Mouse (Mus musculus) erythroid progenitor cell, adult 5-6 weeks (primary cell): ENCODE measurements around the gene Adgrb3. TPM values are rescaled to one million over a fixed set of nuclear protein-coding genes. Genes with fewer than 3 reads are reported as not detected.
"Not testable (repeated sequence)": the region's sequence is repeated elsewhere in the genome, so short reads cannot be mapped to it uniquely, and the experiment has no call there.

Source experiments
- ATAC-seq: replicated peaks from 2 replicates; pipeline ENCODE4 v1.8.0; 2016; ENCODE audit warnings: moderate number of reproducible peaks, mild to moderate bottlenecking, moderate TSS enrichment, inconsistent platforms; ENCODE audit not compliant: poor library complexity, low FRiP score, severe bottlenecking
- total RNA-seq, 2 experiments: library from RNA; stranded (forward) in 1 of 2; stranded (reverse) in 1 of 2; fragments of 150-400 nt in 1 of 2; fragments of 186-747, 209-891 nt in 1 of 2; gene quantifications; 2 replicates each; pipeline versions ENCODE4 v1.2.3 to v1.2.4; 2015 to 2017; ENCODE audit warnings: low replicate concordance in 2 of 2

Gene Adgrb3
- total RNA-seq, 2 experiments from 2014 or later: not detected

GRCm38 (mm10) chr1:25755265-25755664 is 74.2 kb downstream of the Adgrb3 start:
- no peak for ATAC-seq

GRCm38 (mm10) chr1:25754528-25754927 is 75.0 kb downstream of the Adgrb3 start:
- ATAC-seq: no peak

- ATAC-seq: no peak
These were observed 83.9 kb downstream of the Adgrb3 start for GRCm38 (mm10) chr1:25745575-25745974.

GRCm38 (mm10) chr1:25744736-25745135 is 84.8 kb downstream of the Adgrb3 start:
- ATAC-seq: no peak

- ATAC-seq: no peak
These were observed 99.7 kb downstream of the Adgrb3 start for GRCm38 (mm10) chr1:25729844-25730243.

- ATAC-seq: no peak
These were observed 118.0 kb downstream of the Adgrb3 start for GRCm38 (mm10) chr1:25711474-25711873.

GRCm38 (mm10) chr1:25706299-25706698 is 123.2 kb downstream of the Adgrb3 start:
- ATAC-seq: no peak

GRCm38 (mm10) chr1:25698702-25699250 is 130.7 kb downstream of the Adgrb3 start:
- ATAC-seq: no peak

- no peak for ATAC-seq
These were observed 132.3 kb downstream of the Adgrb3 start for GRCm38 (mm10) chr1:25697179-25697578.

GRCm38 (mm10) chr1:25696771-25697170 is 132.7 kb downstream of the Adgrb3 start:
- no peak for ATAC-seq

- ATAC-seq: no peak
These were observed 147.4 kb downstream of the Adgrb3 start for GRCm38 (mm10) chr1:25682118-25682517.

GRCm38 (mm10) chr1:25679656-25680055 is 149.9 kb downstream of the Adgrb3 start:
- ATAC-seq: no peak

- no peak for ATAC-seq
These were observed 176.8 kb downstream of the Adgrb3 start for GRCm38 (mm10) chr1:25652717-25653116.

GRCm38 (mm10) chr1:25644256-25644655 is 185.3 kb downstream of the Adgrb3 start:
- ATAC-seq: no peak

- no peak for ATAC-seq
These were observed 208.0 kb downstream of the Adgrb3 start for GRCm38 (mm10) chr1:25621458-25621857.

- ATAC-seq: no peak
These were observed 212.6 kb downstream of the Adgrb3 start for GRCm38 (mm10) chr1:25616954-25617353.

GRCm38 (mm10) chr1:25610776-25611175 is 218.7 kb downstream of the Adgrb3 start:
- not testable (repeated sequence) for ATAC-seq

- ATAC-seq: no peak
These were observed 230.6 kb downstream of the Adgrb3 start for GRCm38 (mm10) chr1:25598941-25599340.

- ATAC-seq: no peak
These were observed 240.9 kb downstream of the Adgrb3 start for GRCm38 (mm10) chr1:25588568-25589118.

GRCm38 (mm10) chr1:25581698-25582097 is 247.8 kb downstream of the Adgrb3 start:
- no peak for ATAC-seq

- ATAC-seq: no peak
These were observed 251.7 kb downstream of the Adgrb3 start for GRCm38 (mm10) chr1:25577836-25578235.

GRCm38 (mm10) chr1:25576598-25576997 is 252.9 kb downstream of the Adgrb3 start:
- no peak for ATAC-seq
